Mouse (Mus musculus): ENCODE results near the gene Arl4a.

- no peak for TF ChIP-seq POLR2A (IDR thresholded peaks at IDR 0.05; ENCODE audit: low read depth, low read length)
- TF ChIP-seq CTCF (IDR thresholded peaks at IDR 0.05; ENCODE audit: extremely low read depth, insufficient read length, insufficient replicate concordance, low read depth, low read length): no peak
Observed at GRCm38 (mm10) chr12:40016068-40016467, 21.8 kb downstream of the Arl4a start.
